Mouse (Mus musculus): ENCODE measurements at regions not wholly inside any gene's neighbourhood (a gene's known extent, or its start where the extent isn't known, plus 50 kb on each side); places are given as distances from the start of the nearest gene placed in this dataset.

GRCm38 (mm10) chr17:72674658-72675057, 70.2 kb upstream of the Alk start:
- TF ChIP-seq CTCF (IDR thresholded peaks at IDR 0.05; ENCODE audit: control insufficient read depth, insufficient read depth, insufficient read length) = no peak
- TF ChIP-seq MYOD1 (IDR thresholded peaks at IDR 0.05; ENCODE audit: control insufficient read depth, insufficient read length, low read depth) = no peak
- no peak for TF ChIP-seq MYOG (IDR thresholded peaks at IDR 0.05; ENCODE audit: control insufficient read depth, extremely low read depth, insufficient read length)

Measured in C2C12 (cell line).